Mouse (Mus musculus): ENCODE results near the gene Plek. TPM values are rescaled to one million over a fixed set of nuclear protein-coding genes. Genes with fewer than 3 reads are reported as not detected.

The Plek gene
- total RNA-seq, 2 experiments from 2014 or later = 6.9 TPM

- Histone ChIP-seq H3K4me3 (no peak overlapping the region), H3K27ac (no peak overlapping the region)
- TF ChIP-seq CTCF (conservative IDR thresholded peaks at IDR 0.05) = no peak
- no peak for DNase-seq (ENCODE audit: low spot score in 2 of 2)
Measured at GRCm38 (mm10) chr11:16992880-16993279, 59.3 kb downstream of the Plek start.

GRCm38 (mm10) chr11:16989885-16990284 lies 62.3 kb downstream of the Plek start:
- TF ChIP-seq CTCF (conservative IDR thresholded peaks at IDR 0.05) = no peak
- Histone ChIP-seq H3K4me3 (no peak overlapping the region), H3K27ac (no peak overlapping the region)
- no peak for DNase-seq (ENCODE audit: low spot score in 2 of 2)

- no peak overlapping the region for H3K27ac ChIP-seq
- TF ChIP-seq CTCF (conservative IDR thresholded peaks at IDR 0.05) = no peak
- H3K4me3 ChIP-seq = no peak overlapping the region
- DNase-seq (ENCODE audit: low spot score in 2 of 2) = no peak
Measured at GRCm38 (mm10) chr11:16987745-16988328, 64.3 kb downstream of the Plek start.

- no peak overlapping the region for H3K27ac ChIP-seq
- no peak for DNase-seq (ENCODE audit: low spot score in 2 of 2)
- no peak for TF ChIP-seq CTCF (conservative IDR thresholded peaks at IDR 0.05)
- H3K4me3 ChIP-seq = no peak overlapping the region
Measured at GRCm38 (mm10) chr11:16986550-16987187, 65.5 kb downstream of the Plek start.

- H3K4me3 ChIP-seq = no peak overlapping the region
- TF ChIP-seq CTCF (conservative IDR thresholded peaks at IDR 0.05) = no peak
- no peak for DNase-seq (ENCODE audit: low spot score in 2 of 2)
- H3K27ac ChIP-seq = no peak overlapping the region
Measured at GRCm38 (mm10) chr11:16978161-16978707, 73.9 kb downstream of the Plek start.

- no peak for DNase-seq (ENCODE audit: low spot score in 2 of 2)
- TF ChIP-seq CTCF (conservative IDR thresholded peaks at IDR 0.05) = no peak
Measured at GRCm38 (mm10) chr11:16977611-16978010, 74.6 kb downstream of the Plek start.

GRCm38 (mm10) chr11:16976937-16977336 lies 75.2 kb downstream of the Plek start:
- Histone ChIP-seq H3K27ac (no peak overlapping the region), H3K4me3 (no peak overlapping the region)
- no peak for TF ChIP-seq CTCF (conservative IDR thresholded peaks at IDR 0.05)
- DNase-seq (ENCODE audit: low spot score in 2 of 2) = peak in 1 of 2 experiments; percentile 8

More at GRCm38 (mm10) chr11:16977611-16978010, 74.6 kb downstream of the Plek start:
- Histone ChIP-seq H3K4me3 (no peak overlapping the region), H3K27ac (no peak overlapping the region)

- Histone ChIP-seq H3K4me3 (no peak overlapping the region), H3K27ac (no peak overlapping the region)
- no peak for TF ChIP-seq CTCF (conservative IDR thresholded peaks at IDR 0.05)
- peak; percentile 20 to 33 for DNase-seq (ENCODE audit: low spot score in 2 of 2)
Measured at GRCm38 (mm10) chr11:16973086-16973485, 79.1 kb downstream of the Plek start.

- H3K27ac ChIP-seq = no peak overlapping the region
- H3K4me3 ChIP-seq = no peak overlapping the region
- no peak for TF ChIP-seq CTCF (conservative IDR thresholded peaks at IDR 0.05)
- DNase-seq (ENCODE audit: low spot score in 2 of 2) = no peak
Measured at GRCm38 (mm10) chr11:16972027-16972426, 80.2 kb downstream of the Plek start.

- no peak overlapping the region; the same call in 1 of the 2 replicates for H3K27ac ChIP-seq
- no peak for DNase-seq (ENCODE audit: low spot score in 2 of 2)
- H3K4me3 ChIP-seq = no peak overlapping the region
- TF ChIP-seq CTCF (conservative IDR thresholded peaks at IDR 0.05) = no peak
Measured at GRCm38 (mm10) chr11:16969650-16970049, 82.5 kb downstream of the Plek start.

- no peak overlapping the region for H3K27ac ChIP-seq
- peak; percentile 82 for TF ChIP-seq CTCF (conservative IDR thresholded peaks at IDR 0.05)
- DNase-seq (ENCODE audit: low spot score in 2 of 2) = peak; percentile 48 to 57
Measured at GRCm38 (mm10) chr11:16967806-16968205, 84.4 kb downstream of the Plek start.

GRCm38 (mm10) chr11:16958520-16958919 lies 93.7 kb downstream of the Plek start:
- no peak for DNase-seq (ENCODE audit: low spot score in 2 of 2)
- Histone ChIP-seq H3K4me3 (no peak overlapping the region), H3K27ac (no peak overlapping the region)
- no peak for TF ChIP-seq CTCF (conservative IDR thresholded peaks at IDR 0.05)

More at GRCm38 (mm10) chr11:16967806-16968205, 84.4 kb downstream of the Plek start:
- no peak overlapping the region for H3K4me3 ChIP-seq

GRCm38 (mm10) chr11:16957030-16957429 lies 95.2 kb downstream of the Plek start:
- DNase-seq (ENCODE audit: low spot score in 2 of 2) = no peak
- no peak overlapping the region for H3K4me3 ChIP-seq
- H3K27ac ChIP-seq = no peak overlapping the region
- TF ChIP-seq CTCF (conservative IDR thresholded peaks at IDR 0.05) = no peak

Measured in layer of hippocampus, adult 2 months (tissue).